Mouse (Mus musculus) spleen, embryonic (tissue): ENCODE results near the gene Svbp.

Source experiments
- CTCF ChIA-PET: fragments of 350-600 bp; sonication (Branson Sonifier 250); formaldehyde crosslinking; loops from one replicate; lab custom pipeline; 2022; lab: Charles Lee

The Svbp gene

DNA sequence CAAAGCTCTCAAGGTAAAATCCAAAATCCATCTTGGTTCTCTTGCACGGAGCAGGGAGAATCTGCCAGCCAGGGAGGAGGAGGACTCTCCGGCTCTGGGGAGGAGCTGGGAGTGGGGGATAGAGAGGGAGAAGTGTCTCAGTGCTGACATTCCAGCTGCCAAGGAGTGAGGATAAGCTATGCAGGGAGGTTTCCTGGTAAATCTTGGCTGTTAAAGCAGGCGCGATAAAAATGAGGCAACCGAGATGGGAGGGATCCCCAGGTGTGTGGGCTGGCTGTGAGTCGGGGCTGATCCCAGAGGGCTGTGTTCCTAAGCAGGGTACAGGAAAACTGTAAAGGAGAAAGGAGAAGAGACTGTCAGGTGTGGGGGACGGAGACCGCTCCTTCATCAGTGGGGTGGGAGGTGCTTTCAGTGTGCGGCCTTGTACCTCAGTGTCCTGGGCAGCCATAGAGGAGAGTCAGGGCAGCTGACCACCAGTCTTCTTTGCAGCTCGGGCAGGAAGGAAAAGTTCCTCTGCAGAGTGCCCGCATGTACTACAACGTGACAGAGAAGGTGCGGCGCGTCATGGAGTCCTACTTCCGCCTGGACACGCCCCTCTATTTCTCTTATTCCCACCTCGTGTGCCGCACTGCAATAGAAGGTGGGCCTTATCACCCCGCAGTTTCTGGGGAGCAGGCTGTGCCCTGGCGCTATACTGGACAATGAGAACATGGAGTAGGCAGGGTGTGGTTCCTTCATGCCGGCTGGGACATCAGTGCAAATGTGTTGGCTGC is 49.5 kb downstream of the Svbp start:
- CTCF ChIA-PET, result no interaction called here

DNA sequence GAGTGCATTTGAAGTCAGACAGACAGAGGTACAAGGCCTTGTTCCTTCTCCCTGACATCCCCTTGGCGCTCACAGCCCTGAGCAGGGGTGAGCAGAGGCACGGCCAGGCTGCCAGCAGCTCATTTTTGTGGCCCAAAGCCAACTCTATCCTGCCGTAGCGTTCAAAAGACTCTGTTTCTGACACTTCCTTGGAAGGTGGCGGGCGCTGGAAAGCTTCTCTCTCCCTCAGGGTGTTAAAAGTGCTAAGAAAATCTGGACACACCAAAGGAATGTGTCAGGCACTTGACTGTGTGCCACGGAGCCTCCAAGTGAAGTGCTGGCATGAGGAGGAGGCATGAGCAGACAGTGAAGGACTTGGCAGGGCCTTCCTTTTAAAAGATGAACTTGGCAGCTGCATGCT is 50.5 kb downstream of the Svbp start:
- CTCF ChIA-PET, result no interaction called here

DNA sequence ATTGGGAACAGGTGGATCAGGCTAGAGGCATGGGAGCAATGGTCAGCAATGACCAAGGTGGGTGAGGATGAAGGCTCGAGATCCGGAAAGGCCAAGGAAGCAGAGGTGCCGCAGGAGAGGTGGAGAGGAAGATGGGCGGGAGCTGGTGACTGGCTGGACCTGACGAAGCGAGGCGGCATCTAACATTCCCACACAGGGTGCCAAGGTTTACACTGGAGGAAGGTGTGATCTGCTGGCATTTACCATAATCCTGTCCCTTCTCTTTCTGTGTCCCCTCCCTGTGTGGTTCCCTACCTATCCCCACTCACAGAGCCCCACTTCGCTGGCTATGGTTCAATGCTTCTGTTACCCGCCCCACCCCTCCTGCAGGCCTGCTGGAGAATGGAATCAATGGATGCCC is 50.9 kb downstream of the Svbp start:
- CTCF ChIA-PET, result no interaction called here

DNA sequence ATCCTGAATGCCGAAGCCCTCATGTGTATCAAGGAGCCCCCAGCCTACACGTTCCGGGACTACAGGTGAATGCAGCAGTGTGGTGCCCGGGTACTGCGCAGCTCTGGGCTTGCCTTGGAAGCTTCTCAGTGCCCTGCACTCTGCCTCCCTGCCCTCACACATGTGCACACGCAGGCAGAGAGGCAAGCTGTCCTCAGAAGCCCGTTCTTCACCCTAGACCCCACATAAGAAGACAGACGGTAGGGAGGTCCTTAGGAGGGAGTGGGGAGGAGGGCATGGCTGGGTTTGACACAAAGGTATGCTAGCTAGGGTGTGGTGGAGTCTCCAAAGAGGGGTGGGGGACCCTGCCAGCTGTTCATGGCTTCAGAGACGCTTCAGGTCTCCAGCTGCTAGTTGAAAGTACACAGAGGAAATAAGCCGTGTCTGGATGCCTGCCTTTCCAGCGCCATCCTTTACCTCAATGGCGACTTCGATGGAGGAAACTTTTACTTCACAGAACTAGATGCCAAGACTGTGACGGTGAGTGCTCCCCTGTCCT is 51.7 kb downstream of the Svbp start:
- CTCF ChIA-PET, result no interaction called here

DNA sequence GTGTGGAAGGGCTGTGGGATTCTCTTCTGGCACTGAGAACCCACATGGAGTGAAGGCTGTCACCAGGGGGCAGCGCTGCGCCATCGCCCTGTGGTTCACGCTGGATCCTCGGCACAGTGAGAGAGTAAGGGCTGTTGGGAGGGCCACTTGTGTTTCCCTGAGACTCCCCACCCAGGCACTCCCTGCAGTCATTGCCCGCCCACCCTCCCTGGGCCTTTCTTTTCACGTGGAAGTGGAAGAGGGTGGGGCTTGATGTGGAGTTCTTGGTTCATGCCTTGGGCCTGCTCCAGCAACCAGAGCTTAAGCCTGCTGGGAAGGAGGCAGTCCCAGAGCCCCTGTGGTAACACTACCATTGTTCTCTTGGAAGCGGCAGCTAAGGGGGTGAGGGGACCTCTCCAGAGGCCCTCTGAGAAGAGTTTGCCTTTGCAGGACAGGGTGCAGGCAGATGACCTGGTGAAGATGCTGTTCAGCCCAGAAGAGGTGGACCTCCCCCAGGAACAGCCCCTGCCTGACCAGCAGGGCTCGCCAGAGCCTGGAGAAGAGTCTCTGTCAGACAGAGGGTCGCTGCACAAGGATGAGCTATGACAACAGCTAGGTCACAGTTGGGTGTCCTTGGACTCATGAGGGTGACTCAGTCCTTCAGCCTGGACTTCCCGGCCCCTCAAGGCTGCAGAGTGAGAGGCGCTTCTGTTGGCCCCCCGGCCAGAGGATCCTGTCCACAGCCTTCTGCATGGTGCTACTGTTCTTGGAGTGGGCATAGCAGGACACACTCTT is 52.5 kb downstream of the Svbp start:
- CTCF ChIA-PET, result interaction anchor here (0.6 to 1.5 kb wide), 2 partner anchors 80 to 423 kb away, joined by 3 to 5 read pairs; no protein-coding TSS in a partner anchor

DNA sequence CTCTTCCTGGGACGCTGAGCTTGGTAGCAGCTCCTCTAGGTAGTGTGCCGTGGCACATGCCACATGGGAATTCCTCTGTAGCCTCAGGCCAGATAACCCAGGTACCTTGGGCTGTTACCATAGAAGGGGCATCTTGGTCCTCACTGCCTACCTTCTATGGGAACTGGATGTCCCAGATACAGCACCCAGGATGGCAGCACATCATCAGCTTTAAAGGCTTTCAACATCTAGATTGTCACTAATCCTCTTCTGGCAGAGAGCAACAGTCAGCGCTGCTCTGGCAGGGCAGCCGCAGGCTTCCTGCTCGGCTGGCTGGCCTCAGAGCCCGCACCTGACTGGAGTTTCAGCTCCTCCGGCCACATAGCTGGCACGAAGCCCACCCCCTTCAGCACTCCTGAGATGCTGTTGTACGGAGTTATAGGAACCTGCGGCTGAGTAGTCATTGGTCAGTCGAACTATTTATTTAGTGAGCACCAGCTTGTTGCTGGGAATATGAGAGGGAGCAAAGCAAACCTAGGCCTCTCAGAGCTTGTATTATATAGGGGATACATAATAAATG is 53.4 kb downstream of the Svbp start:
- CTCF ChIA-PET, result interaction anchor here (1.5 kb wide), 1 partner anchor 79 kb away, joined by 5 read pairs; no protein-coding TSS in a partner anchor
